Comparison of ENCODE assay signal across 8 mouse cellular contexts in the genomic region with DNA sequence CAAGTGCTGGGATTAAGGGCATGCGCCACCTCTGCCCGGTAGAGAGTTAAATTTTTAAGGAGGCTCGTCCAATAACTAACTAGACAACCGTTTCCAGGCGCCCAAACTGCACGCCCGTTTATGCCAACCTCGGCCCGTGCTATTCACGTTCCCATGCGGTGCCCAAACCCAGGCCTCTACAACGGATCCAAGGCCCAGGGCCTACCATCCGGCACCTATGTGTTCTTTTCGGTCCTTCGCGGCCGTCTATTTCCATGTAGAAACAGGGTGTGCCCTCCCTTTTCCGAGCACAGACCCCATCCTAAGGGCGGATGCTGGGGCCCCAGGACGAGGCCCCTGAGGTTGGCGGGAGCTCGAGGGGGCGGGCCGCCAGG. TPM values are rescaled to one million over a fixed set of nuclear protein-coding genes. Genes with fewer than 3 reads are reported as not detected.
DNase-seq lines count a peak whose midpoint lies in the region; ATAC-seq lines count a peak whose summit lies in the region.

No protein-coding gene starts in this region.

- ATAC-seq in kidney, embryonic 14.5 days (ENCODE audit: low FRiP score, low TSS enrichment): no peak
- no peak; the same call in 1 of the 2 replicates for ATAC-seq in hindbrain, embryonic 14.5 days (ENCODE audit: low FRiP score)
- peak; percentile 57 for ATAC-seq in midbrain, embryonic 15.5 days (replicated peaks)

- H3K27ac ChIP-seq in kidney, embryonic 14.5 days (ENCODE audit: low read depth, low read length): peak overlapping the region; percentile 91
- peak overlapping the region; percentile 79 for H3K27ac ChIP-seq in brown adipose tissue, adult 24 weeks (replicated peaks; ENCODE audit: low read depth, low read length)
- peak overlapping the region; percentile 94 for H3K27ac ChIP-seq in hindbrain, embryonic 14.5 days
- H3K27ac ChIP-seq in midbrain, embryonic 15.5 days: peak overlapping the region; percentile 100

- peak overlapping the region; percentile 75 for H3K9ac ChIP-seq in kidney, embryonic 14.5 days (ENCODE audit: low read depth, low read length)
- peak overlapping the region; percentile 86 for H3K9ac ChIP-seq in hindbrain, embryonic 14.5 days
- H3K9ac ChIP-seq in midbrain, embryonic 15.5 days: peak overlapping the region; percentile 81

- H3K27me3 ChIP-seq in kidney, embryonic 14.5 days (ENCODE audit: control insufficient read depth, insufficient read depth, low read length): no peaks in the 10 kb centered on the region
- no peaks in the 10 kb centered on the region for H3K27me3 ChIP-seq in hindbrain, embryonic 14.5 days (ENCODE audit: control insufficient read depth, insufficient read depth, low read length)
- no peaks in the 10 kb centered on the region for H3K27me3 ChIP-seq in midbrain, embryonic 15.5 days (replicated peaks)

- H3K4me2 ChIP-seq in kidney, embryonic 14.5 days (replicated peaks; ENCODE audit: low read depth, low read length): peak overlapping the region; percentile 59
- H3K4me2 ChIP-seq in hindbrain, embryonic 14.5 days (replicated peaks): peak overlapping the region; percentile 60
- H3K4me2 ChIP-seq in midbrain, embryonic 15.5 days: peak overlapping the region; percentile 56

- no peaks in the 10 kb centered on the region for H3K9me3 ChIP-seq in kidney, embryonic 14.5 days (ENCODE audit: control insufficient read depth, low read length)
- H3K9me3 ChIP-seq in hindbrain, embryonic 14.5 days (ENCODE audit: control insufficient read depth, low read length): no peaks in the 10 kb centered on the region
- H3K9me3 ChIP-seq in midbrain, embryonic 15.5 days: no peaks in the 10 kb centered on the region

- H3K4me1 ChIP-seq in kidney, embryonic 14.5 days (ENCODE audit: control insufficient read depth, insufficient read depth, low read length): 0 out of 2 replicates have a peak, but pooled peaks cover 5% of the 10 kb centered on the region
- peaks cover 5% of the 10 kb centered on the region; the same call in 1 of the 2 replicates for H3K4me1 ChIP-seq in brown adipose tissue, adult 24 weeks (ENCODE audit: control insufficient read depth, insufficient read depth, insufficient read length, low read length)
- H3K4me1 ChIP-seq in hindbrain, embryonic 14.5 days (replicated peaks; ENCODE audit: control insufficient read depth, insufficient read depth, low read length): peaks cover 24% of the 10 kb centered on the region
- peaks cover 19% of the 10 kb centered on the region for H3K4me1 ChIP-seq in midbrain, embryonic 15.5 days

- peaks cover 3% of the 10 kb centered on the region; the same call in 1 of the 2 replicates for H3K36me3 ChIP-seq in kidney, embryonic 14.5 days (ENCODE audit: control insufficient read depth, insufficient read depth, low read length)
- H3K36me3 ChIP-seq in hindbrain, embryonic 14.5 days (replicated peaks; ENCODE audit: control insufficient read depth, insufficient read depth): no peaks in the 10 kb centered on the region
- H3K36me3 ChIP-seq in midbrain, embryonic 15.5 days (replicated peaks): no peaks in the 10 kb centered on the region

- peak overlapping the region; percentile 98 for H3K4me3 ChIP-seq in kidney, embryonic 14.5 days (ENCODE audit: low read length)
- H3K4me3 ChIP-seq in brown adipose tissue, adult 24 weeks (ENCODE audit: insufficient read depth, low read depth, low read length): peak overlapping the region; percentile 70
- H3K4me3 ChIP-seq in hindbrain, embryonic 14.5 days (replicated peaks; ENCODE audit: low read length): peak overlapping the region; percentile 95
- peak overlapping the region; percentile 98 for H3K4me3 ChIP-seq in midbrain, embryonic 15.5 days

- no peak for DNase-seq in kidney, postnatal 10 days
- no peak for DNase-seq in hindbrain, embryonic 14.5 days (ENCODE audit: low spot score)
- DNase-seq in urinary bladder, postnatal 36 days (ENCODE audit: low spot score in 2 of 2): no peak
- no peak for DNase-seq in embryo, embryonic 10 days (ENCODE audit: low spot score)
- DNase-seq in gastrocnemius, adult 8-10 months (ENCODE audit: low spot score in 2 of 2): no peak

- under 1% methylated on average over 24 of the region's 24 CpGs for WGBS in kidney, embryonic 14.5 days
- 2% methylated on average over 22 of the region's 24 CpGs for WGBS in hindbrain, embryonic 14.5 days
- WGBS in midbrain, embryonic 15.5 days: 1% methylated on average over 22 of the region's 24 CpGs

RNA-seq across cellular contexts. Expression of a gene that starts 0.8 kb away (rescaled TPM):
- 77.9 and 149 TPM in 2 replicates for polyA plus RNA-seq in kidney, embryonic 14.5 days (2014; fragmentation: Nextera tagmentation; extraction: Ambion mirVana)
- polyA plus RNA-seq in brown adipose tissue, adult 24 weeks (2012; ENCODE audit: insufficient read depth, insufficient read length, missing spikeins): 22.1 and 33.0 TPM in 2 replicates
- polyA plus RNA-seq in hindbrain, embryonic 14.5 days (2014; fragmentation: Nextera tagmentation; extraction: Ambion mirVana): 90.7 and 94.9 TPM in 2 replicates
- polyA plus RNA-seq in midbrain, embryonic 15.5 days (2015; fragmentation: Nextera tagmentation; extraction: Ambion mirVana): 72.9 and 77.7 TPM in 2 replicates
- total RNA-seq in gastrocnemius, adult 8-10 months (2022): 10 to 100 TPM; 20.9 to 31.6 (median 24.3) TPM

RNA-seq across cellular contexts. Expression of a gene that starts 51.7 kb away (rescaled TPM):
- 33.9 and 45.5 TPM in 2 replicates for polyA plus RNA-seq in kidney, embryonic 14.5 days (2014; fragmentation: Nextera tagmentation; extraction: Ambion mirVana)
- 12.4 and 15.9 TPM in 2 replicates for polyA plus RNA-seq in brown adipose tissue, adult 24 weeks (2012; ENCODE audit: insufficient read depth, insufficient read length, missing spikeins)
- polyA plus RNA-seq in hindbrain, embryonic 14.5 days (2014; fragmentation: Nextera tagmentation; extraction: Ambion mirVana): 46.5 and 48.9 TPM in 2 replicates
- polyA plus RNA-seq in midbrain, embryonic 15.5 days (2015; fragmentation: Nextera tagmentation; extraction: Ambion mirVana): 29.0 and 32.6 TPM in 2 replicates
- 10 to 100 TPM; 37.3 to 53.5 (median 43.3) TPM for total RNA-seq in gastrocnemius, adult 8-10 months (2022)
